Mouse (Mus musculus): ENCODE measurements at regions not wholly inside any gene's neighbourhood (a gene's known extent, or its start where the extent isn't known, plus 50 kb on each side); places are given as distances from the start of the nearest gene placed in this dataset.

GRCm38 (mm10) chr4:124178401-124179018 is 260.7 kb upstream of the 4930535I16Rik start:
- no peak for DNase-seq (ENCODE audit: low read depth, low spot score)

DNA sequence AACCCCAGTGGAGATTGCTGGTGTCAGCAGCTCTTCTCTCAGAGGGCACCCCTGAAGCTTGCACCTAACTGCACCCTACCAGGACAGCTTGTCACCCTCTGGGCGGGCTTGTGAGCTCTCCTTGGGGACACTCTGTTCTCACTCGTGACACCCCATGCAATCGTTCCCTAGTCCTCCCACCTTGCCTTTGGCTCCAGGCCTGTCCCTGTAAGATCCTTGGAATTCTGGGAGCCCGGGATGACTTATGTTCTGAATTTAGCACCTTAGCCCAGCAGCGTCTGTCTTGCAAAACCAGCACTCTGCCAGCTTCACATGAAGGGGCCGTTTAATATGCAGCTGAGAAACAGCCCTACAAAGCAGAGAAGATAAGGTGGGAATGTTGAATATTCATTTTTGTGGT is 257.7 kb upstream of the 4930535I16Rik start:
- DNase-seq (ENCODE audit: low read depth, low spot score): peak; percentile 85

DNA sequence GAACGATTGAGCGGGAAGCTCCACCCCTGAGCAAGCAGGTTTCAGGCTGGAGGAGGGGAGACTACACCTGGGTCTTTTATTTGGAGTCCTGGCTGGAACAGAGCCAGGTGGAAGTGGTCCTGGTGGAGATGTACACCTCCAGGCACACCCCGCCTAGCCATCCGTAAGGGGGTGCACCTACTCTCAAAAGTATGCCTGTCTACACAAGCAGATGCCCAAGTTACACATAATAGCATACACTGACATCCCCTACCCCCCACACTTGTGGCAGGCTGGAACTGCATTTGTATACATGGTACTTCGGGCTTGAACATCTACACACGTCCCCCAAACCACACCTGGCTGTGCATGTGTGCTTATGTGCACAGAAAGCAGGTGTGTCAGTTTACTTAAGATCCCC is 236.8 kb upstream of the 4930535I16Rik start:
- no peak for DNase-seq (ENCODE audit: low read depth, low spot score)

GRCm38 (mm10) chr4:124149771-124150451 is 232.1 kb upstream of the 4930535I16Rik start:
- no peak for DNase-seq (ENCODE audit: low read depth, low spot score)

DNA sequence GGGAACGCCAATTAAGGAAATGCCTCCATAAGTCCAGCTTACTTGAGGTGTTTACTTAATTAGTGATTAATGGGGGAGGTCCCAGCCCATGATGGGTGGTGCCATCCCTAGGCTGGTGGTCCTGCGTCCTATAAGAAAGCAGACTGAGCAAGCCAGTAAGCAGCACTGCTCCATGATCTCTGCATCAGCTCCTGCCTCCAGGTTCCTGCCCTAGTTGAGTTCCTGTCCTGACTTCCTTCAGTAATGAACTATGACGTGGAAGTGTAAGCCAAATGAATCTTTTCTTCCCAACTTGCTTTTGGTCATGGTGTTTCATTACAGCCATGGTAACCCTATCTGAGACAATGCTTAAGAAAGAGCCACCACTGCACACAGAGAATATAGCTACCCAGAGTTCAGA is 231.2 kb upstream of the 4930535I16Rik start:
- no peak for DNase-seq (ENCODE audit: low read depth, low spot score)

GRCm38 (mm10) chr4:124147276-124147675 is 229.5 kb upstream of the 4930535I16Rik start:
- no peak for DNase-seq (ENCODE audit: low read depth, low spot score)

DNA sequence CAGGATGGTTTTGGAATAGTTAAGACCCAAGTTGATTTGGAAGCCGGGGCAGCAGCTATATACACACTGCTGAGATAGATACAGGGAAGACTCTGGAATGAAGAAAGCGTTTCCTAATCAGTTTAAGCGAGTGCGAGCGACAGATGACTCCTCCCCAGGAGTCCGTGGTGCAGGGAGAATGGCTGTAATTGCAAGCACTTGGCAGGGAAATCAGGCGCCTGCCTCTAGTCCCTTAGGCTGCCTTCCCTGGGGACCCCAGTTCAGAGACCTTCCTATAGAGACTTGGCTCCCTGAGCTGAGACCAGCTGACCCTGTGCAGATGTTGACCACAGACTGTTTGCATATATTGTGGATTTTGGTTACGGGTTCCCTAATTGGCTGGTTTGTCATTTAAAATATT is 228.3 kb upstream of the 4930535I16Rik start:
- no peak for DNase-seq (ENCODE audit: low read depth, low spot score)

DNA sequence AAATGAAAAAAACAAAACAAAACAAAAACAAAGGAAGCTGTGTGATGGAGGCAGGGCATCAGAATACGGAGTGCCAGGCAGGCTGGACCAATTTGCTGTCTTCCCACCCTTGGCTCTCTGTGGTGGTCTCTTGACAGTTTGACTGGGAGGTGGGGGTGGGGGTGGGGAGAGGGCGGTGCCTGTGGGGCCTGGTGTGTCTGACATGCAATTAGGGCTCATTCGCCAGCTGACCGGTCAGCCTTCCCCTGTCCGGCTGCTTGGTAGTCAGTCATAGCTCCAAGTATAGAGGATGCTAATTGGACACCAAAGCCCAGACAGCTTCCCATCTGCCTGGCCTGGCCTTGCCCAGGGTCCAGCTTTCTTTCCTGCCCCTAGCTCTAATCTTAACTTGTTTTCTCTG is 225.8 kb upstream of the 4930535I16Rik start:
- DNase-seq (ENCODE audit: low read depth, low spot score): no peak

GRCm38 (mm10) chr4:124143226-124143625 is 225.4 kb upstream of the 4930535I16Rik start:
- peak; percentile 74 for DNase-seq (ENCODE audit: low read depth, low spot score)

GRCm38 (mm10) chr4:124142083-124142482 is 224.3 kb upstream of the 4930535I16Rik start:
- DNase-seq (ENCODE audit: low read depth, low spot score): peak; percentile 67

GRCm38 (mm10) chr4:124135165-124135470 is 217.3 kb upstream of the 4930535I16Rik start:
- no peak for DNase-seq (ENCODE audit: low read depth, low spot score)

GRCm38 (mm10) chr4:124134341-124135164 is 216.7 kb upstream of the 4930535I16Rik start:
- DNase-seq (ENCODE audit: low read depth, low spot score): no peak

- DNase-seq (ENCODE audit: low read depth, low spot score): no peak
Measured at GRCm38 (mm10) chr4:124130946-124131345, 213.1 kb upstream of the 4930535I16Rik start.

- no peak for DNase-seq (ENCODE audit: low read depth, low spot score)
Measured at GRCm38 (mm10) chr4:124126258-124126657, 208.4 kb upstream of the 4930535I16Rik start.

GRCm38 (mm10) chr4:124120334-124120733 is 202.5 kb upstream of the 4930535I16Rik start:
- DNase-seq (ENCODE audit: low read depth, low spot score): no peak

DNA sequence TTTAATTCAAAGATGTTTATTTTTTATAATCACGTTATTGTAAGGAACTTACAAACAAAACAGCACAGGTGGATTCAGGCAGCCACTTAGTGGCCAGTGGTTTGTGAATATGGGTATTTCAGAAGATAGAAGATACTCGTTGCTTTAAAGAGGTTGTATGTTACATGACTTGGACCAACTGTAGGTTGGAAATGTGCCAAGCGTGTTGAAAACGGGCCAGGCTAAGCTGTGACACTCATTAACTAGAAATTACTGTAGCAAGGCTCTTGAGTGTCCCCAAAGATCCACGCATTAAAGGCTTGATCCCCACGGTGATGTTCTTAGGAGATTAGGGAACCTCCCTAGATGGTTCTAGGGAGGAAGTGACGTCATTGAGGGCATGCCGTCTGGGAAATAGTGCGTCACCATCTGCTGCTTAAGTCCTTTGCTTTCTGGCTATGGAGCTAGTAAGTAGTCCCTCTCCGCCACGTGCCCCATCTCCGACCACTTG is 196.1 kb upstream of the 4930535I16Rik start:
- no peak for DNase-seq (ENCODE audit: low read depth, low spot score)

GRCm38 (mm10) chr4:124110705-124111104 is 192.9 kb upstream of the 4930535I16Rik start:
- no peak for DNase-seq (ENCODE audit: low read depth, low spot score)

DNA sequence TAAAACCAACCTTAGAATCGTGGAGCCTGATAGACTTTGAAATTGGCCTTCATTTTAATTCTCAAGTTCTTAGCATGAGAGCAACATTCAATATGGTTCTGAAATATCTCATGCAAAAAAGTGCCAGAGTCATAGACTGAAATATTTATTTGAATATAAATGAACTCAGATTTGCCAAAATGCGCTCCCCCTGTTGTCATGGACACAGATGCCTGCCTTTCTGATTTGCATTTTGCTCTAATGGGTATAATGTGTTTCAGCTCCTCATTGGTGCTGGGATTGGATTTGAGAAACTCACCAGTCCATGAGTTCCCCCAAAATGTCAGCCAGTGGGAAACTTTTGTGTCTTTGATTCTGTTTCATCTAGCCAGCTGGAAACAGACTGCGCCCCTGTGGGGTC is 191.5 kb upstream of the 4930535I16Rik start:
- DNase-seq (ENCODE audit: low read depth, low spot score): peak; percentile 19

GRCm38 (mm10) chr4:124102684-124103083 is 184.9 kb upstream of the 4930535I16Rik start:
- DNase-seq (ENCODE audit: low read depth, low spot score): no peak

GRCm38 (mm10) chr4:124086801-124087200 is 169.0 kb upstream of the 4930535I16Rik start:
- no peak for DNase-seq (ENCODE audit: low read depth, low spot score)

- no peak for DNase-seq (ENCODE audit: low read depth, low spot score)
Measured at GRCm38 (mm10) chr4:124086254-124086653, 168.4 kb upstream of the 4930535I16Rik start.

GRCm38 (mm10) chr4:124079603-124080002 is 161.8 kb upstream of the 4930535I16Rik start:
- no peak for DNase-seq (ENCODE audit: low read depth, low spot score)

DNA sequence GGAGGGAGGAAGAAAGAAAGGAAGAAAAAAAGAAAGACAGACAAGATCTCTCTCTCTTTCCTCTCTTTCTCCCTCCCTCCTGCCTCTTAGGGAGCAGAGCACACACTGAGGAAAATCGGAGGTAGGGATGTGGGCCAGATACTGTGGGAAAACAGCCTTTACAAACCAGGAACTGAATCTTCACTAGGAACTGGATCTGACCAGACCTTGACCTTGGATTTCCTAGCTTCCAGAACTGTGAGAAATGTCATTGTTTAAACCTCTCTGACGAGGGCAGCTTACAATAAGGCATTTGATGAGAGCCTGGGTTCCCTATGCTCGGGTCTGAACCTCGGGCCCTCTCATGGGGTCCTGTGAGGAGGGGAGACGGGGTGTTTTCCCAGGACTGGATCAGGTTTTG is 157.7 kb upstream of the 4930535I16Rik start:
- no peak for DNase-seq (ENCODE audit: low read depth, low spot score)
